Mouse (Mus musculus): Measurements from ENCODE around the gene Stk40.

DNA sequence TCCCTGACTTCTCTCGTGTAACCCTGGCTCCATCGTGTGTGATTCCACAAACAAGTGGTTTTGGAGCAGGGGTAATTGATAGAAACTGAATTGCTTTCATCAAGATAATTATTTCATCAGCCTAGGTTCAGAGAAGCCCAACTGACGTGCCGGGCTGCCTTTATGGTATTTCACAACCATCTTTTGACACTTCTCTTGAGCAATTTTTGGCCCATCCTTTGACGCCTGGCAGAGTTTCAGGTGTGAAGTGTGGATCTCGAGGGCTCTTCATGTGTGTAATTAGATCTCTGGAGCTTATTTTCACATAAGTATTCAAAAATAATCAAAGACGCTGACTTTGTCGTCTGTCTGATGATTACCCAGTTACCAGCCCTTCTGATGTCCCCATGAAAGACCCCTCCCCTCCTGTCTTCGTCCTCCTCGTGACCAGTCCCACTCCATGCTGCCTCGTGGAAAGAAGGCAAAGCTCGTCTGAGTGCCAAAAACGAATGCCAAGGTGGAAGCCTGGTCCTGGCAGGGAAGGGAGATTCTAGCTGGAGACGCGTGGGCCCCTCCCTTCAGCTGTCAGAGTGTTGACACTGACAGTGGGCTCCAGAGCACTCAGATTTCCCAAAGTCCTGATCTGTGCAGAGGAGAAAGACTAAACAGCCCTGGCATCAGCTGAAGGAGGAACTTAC lies 36.2 kb upstream of the Stk40 start:
- no peak for TF ChIP-seq CTCF (IDR thresholded peaks at IDR 0.05; ENCODE audit: low read depth)
- TF ChIP-seq EP300 (optimal IDR thresholded peaks at IDR 0.05), result no peak

Measured in stomach, postnatal 0 days (tissue).